Mouse (Mus musculus): Measurements from ENCODE around the gene Rpl23a.
A peak's percentile ranks its signal among the peaks of the same experiment; 100 is the strongest.
"Not testable (repeated sequence)": the region's sequence is repeated elsewhere in the genome, so short reads cannot be mapped to it uniquely, and the experiment has no call there.

The Rpl23a gene

GRCm38 (mm10) chr11:78182961-78183844, at the start of gene Rpl23a:
Rpl23a (minus strand) TSS chr11:78183584.
- peak; percentile 84 for DNase-seq

GRCm38 (mm10) chr11:78231518-78231917, 48.1 kb upstream of the Rpl23a start:
- no peak for DNase-seq

GRCm38 (mm10) chr11:78223586-78223985, 40.2 kb upstream of the Rpl23a start:
- DNase-seq: no peak

GRCm38 (mm10) chr11:78215709-78216317, 32.4 kb upstream of the Rpl23a start:
- no peak for DNase-seq

GRCm38 (mm10) chr11:78213086-78213817, 29.9 kb upstream of the Rpl23a start:
- no peak for DNase-seq

DNA sequence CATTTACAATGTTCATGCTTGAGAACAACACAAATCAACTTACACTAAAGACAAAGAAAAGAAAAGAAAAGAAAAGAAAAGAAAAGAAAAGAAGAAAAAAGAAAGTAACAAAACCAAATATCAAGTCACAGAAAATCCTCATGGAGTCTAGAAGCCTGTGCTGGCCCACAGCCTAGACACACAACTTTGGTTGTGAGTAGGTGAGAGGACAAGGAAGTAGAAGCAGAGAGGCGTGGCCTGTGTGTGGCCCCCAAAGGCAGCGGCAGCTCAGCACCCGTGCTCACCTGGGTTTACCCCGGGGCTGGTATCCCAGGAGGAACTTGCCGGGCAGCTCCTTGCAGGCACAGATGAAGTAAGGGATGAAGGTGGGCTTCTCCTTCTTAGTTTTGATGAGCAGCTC, 28.1 kb upstream of the Rpl23a start:
- DNase-seq: no peak

GRCm38 (mm10) chr11:78210615-78211014, 27.2 kb upstream of the Rpl23a start:
- no peak for DNase-seq

DNA sequence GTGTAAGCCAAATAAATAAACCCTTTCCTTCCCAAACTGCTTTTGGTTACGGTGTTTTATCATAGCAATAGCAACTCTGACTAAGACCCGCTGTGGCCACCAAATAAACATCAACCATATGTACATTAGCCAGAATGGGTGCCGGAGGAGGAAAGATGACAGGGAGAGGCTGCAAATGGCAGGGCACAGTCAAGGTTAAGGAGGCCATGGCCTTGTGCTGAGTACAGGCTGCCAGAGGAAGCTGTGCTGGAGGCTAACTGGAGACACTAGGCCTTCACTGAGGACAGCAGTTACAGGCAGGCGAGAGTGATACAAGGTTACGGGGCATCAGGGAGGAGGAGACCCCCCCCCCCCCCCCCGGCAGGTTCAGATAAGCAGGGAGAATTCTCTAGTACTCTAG, 26.5 kb upstream of the Rpl23a start:
- no peak for DNase-seq

GRCm38 (mm10) chr11:78207190-78207589, 23.8 kb upstream of the Rpl23a start:
- DNase-seq: no peak

DNA sequence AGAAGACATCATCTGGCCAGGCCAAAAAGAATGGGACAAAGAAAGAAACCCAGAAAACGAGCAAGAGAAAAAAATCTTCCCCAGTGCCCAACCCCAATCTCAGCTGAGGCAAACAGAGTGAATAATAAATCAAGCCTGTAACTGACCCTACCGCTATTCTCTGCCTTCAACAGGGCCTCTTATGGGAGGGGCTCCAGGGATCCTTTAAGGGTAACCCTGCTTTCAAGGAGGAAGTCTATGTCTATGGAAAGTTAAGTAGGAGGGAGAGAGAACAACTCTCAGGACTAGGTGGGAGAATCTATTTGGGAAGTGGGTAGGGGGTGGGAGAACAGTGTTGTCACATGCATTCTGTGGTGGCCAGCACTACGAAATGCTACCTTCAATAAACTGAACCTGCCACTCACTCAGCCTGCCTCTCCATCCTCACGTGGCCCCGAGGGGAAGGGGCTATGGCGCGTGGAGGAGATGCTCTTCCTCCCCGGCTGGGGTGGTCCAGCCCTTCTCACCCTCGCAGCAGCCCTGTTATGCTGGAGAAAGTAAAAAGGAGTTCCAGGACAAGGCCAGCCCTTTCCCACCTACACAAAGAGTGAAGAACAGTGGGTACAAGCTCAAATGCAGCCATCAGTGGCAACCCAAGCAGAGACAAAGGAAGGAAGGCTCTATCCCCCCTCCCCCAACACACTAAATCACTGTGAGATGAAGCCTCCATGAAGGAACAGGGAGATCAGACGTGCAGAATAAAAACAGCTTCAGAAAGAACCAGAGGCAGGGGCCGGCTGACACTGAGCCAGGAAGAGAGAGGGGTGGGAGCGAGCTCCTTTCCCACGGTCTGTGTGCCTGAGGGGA, 22.2 kb upstream of the Rpl23a start:
- DNase-seq: no peak

- no peak for DNase-seq
These were observed 20.9 kb upstream of the Rpl23a start for GRCm38 (mm10) chr11:78204287-78204686.

GRCm38 (mm10) chr11:78202372-78202771, 19.0 kb upstream of the Rpl23a start:
- no peak for DNase-seq

DNA sequence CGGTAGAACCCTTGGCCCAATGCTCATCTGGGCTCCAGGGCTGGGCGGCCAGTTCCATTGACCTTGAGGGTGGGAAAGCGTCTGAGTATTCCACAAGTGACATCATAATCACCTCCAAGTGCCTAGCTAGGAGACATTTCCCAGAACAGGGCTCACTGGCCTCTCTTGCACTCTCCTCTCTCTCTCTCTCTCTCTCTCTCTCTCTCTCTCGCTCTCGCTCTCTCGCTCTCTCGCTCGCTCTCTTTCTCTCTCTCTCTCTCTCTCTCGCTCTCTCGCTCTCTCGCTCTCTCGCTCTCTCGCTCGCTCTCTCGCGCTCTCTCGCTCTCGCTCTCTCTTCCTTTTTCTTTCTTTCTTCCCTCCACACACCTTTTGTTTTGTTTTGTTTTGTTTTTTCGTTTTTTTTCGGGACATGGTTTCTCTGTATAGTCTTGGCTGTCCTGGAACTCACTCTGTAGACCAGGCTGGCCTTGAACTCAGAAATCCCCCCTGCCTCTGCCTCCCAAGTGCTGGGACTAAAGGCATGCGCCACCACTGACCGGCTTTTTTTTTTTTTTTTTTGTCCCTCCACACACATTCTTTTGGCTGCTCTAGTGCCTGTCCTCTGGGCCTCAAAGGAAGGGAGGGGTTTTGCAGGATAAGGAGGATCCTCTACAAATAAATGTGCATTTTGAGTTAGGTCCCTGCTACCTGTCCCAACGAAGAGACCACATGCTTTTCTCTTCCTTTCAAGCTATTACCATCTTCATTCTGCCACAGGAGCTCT, 11.9 kb upstream of the Rpl23a start:
- no peak for DNase-seq

DNA sequence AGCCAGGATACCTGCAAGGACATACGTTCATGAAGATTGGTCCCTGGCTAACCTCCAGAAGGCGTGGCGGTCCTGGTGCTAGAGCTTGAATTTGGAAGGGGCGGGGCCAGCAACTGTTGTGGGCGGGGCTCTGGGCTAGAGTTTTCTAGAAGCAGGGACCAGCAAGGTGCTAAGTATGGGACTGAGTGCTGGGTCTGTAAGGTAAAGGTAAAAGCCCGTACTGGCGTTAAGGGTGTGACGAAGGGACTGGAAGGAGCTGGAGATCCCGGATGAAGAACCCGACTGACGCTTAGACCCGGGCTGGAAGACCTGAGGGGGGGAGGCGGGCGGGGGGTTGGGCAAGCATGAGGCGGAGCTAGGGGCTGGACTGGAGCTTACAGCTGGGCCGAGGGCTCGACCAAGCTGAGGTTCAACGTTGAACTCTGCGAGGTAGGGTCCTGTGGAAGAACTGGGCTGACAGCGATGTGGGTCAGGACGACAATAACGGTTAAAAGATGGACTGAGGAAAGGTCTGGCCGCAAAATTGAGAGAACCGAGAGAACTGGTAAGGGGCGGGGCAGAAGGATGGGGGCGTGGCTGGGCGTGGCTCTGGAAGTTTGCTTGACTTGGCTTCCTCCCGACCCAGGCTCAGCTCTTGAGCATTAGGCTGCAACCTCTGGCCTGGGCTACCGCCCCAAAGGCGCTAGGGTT, 11.2 kb upstream of the Rpl23a start:
- DNase-seq: peak; percentile 91

DNA sequence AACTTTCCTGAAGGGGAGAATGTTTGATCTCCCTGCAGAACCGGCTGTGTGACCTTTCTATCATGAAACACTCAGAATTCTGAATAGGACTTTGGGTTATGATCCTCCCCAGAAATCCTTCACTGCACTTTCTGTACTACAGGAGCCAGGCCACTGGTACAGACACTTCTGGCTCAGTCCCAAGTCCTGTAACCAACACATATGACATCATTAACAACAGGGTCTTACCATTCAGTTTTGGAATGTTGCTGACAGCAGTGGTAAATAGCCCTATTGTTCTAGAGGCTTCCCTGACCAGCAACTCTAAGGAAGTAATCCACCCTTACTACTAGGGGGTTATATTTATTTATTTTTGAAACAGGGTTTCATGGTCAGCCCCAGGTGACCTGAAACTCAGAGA, 9.7 kb upstream of the Rpl23a start, which contains the start of gene Proca1:
Gene Proca1 (plus strand): TSS at position 280 of the 400 bp plus-strand sequence.
- DNase-seq: peak; percentile 37

GRCm38 (mm10) chr11:78190041-78190440, 6.7 kb upstream of the Rpl23a start:
- no peak for DNase-seq

GRCm38 (mm10) chr11:78189234-78190040, 6.1 kb upstream of the Rpl23a start:
- DNase-seq: peak; percentile 93

GRCm38 (mm10) chr11:78188331-78189233, 5.2 kb upstream of the Rpl23a start, which contains the start of gene Rab34:
Rab34 (plus strand) TSS chr11:78188430.
- DNase-seq: peak; percentile 93

DNA sequence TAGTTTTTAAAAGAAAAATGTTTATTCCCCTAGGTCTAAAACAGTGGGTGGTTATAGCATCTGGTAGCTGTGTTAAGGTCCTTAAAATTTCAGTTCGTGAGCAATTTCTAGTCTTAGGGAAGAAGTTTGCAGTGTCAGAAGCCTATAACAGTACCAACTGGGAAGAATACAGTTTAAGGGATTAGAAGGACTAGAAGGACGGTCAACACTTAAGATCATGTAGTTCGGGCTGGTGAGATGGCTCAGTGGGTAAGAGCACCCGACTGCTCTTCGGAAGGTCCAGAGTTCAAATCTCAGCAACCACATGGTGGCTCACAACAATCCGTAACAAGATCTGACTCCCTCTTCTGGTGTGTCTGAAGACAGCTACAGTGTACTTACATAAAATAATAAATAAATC, 1.3 kb upstream of the Rpl23a start:
- not testable (repeated sequence) for DNase-seq

All from lung, postnatal 10 days (tissue).